Mouse (Mus musculus): ENCODE results near the gene Skap1. TPM values are rescaled to one million over a fixed set of nuclear protein-coding genes. Genes with fewer than 3 reads are reported as not detected.

The Skap1 gene
- polyA plus RNA-seq (2011; ENCODE audit: insufficient read depth, insufficient read length, low replicate concordance, missing spikeins): 4.9 and 5.0 TPM in 2 replicates

GRCm38 (mm10) chr11:96463986-96464715 is at the start of gene Skap1:
TSS of gene Skap1 (plus strand) at chr11:96464593.
- peak within 1 kb of the TSS; percentile 39 for H3K27ac ChIP-seq (ENCODE audit: control insufficient read depth, insufficient read depth, low read depth, low read length, poor library complexity)
- H3K4me1 ChIP-seq (ENCODE audit: control insufficient read depth, insufficient read depth, low read length): no peaks in the 10 kb centered on the region
- TF ChIP-seq CTCF (IDR thresholded peaks at IDR 0.05; ENCODE audit: control insufficient read depth, insufficient read depth, low read length) (no peak), POLR2A (IDR thresholded peaks at IDR 0.05; ENCODE audit: borderline replicate concordance, control insufficient read depth, low read depth, low read length) (0 out of 2 replicates have a peak, but pooled peaks have one; percentile 16)
- H3K4me3 ChIP-seq (replicated peaks; ENCODE audit: control insufficient read depth, low read depth, low read length): peak within 1 kb of the TSS; percentile 50
- 6% methylated on average over 42 of the region's 42 CpGs for WGBS

DNA sequence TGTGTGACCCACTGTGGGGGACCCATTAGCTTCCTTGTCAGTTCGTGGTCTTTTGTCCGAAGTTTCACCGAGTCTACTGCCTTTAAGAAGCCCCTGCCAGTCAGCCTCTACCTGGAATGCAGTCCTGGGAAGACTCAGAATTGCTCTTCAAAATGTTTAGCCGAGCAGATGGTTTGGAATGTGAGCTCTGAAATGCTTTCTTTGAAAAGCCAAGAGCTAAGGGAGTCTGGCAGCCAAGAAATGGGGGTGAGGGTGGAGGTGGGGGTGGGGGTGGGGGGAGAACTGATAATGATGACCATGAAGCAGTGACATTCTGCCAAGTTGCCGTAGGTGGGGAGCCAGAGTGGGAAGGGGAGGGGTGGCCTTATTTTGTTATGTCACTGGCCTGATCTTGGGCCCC is 43.3 kb upstream of the Skap1 start:
- 66% methylated on average over 5 of the region's 5 CpGs for WGBS
- Histone ChIP-seq H3K4me3 (replicated peaks; ENCODE audit: control insufficient read depth, low read depth, low read length) (no peak overlapping the region), H3K27ac (ENCODE audit: control insufficient read depth, insufficient read depth, low read depth, low read length, poor library complexity) (no peak overlapping the region), H3K4me1 (ENCODE audit: control insufficient read depth, insufficient read depth, low read length) (no peaks in the 10 kb centered on the region)
- TF ChIP-seq POLR2A (IDR thresholded peaks at IDR 0.05; ENCODE audit: borderline replicate concordance, control insufficient read depth, low read depth, low read length) (no peak), CTCF (IDR thresholded peaks at IDR 0.05; ENCODE audit: control insufficient read depth, insufficient read depth, low read length) (no peak)

DNA sequence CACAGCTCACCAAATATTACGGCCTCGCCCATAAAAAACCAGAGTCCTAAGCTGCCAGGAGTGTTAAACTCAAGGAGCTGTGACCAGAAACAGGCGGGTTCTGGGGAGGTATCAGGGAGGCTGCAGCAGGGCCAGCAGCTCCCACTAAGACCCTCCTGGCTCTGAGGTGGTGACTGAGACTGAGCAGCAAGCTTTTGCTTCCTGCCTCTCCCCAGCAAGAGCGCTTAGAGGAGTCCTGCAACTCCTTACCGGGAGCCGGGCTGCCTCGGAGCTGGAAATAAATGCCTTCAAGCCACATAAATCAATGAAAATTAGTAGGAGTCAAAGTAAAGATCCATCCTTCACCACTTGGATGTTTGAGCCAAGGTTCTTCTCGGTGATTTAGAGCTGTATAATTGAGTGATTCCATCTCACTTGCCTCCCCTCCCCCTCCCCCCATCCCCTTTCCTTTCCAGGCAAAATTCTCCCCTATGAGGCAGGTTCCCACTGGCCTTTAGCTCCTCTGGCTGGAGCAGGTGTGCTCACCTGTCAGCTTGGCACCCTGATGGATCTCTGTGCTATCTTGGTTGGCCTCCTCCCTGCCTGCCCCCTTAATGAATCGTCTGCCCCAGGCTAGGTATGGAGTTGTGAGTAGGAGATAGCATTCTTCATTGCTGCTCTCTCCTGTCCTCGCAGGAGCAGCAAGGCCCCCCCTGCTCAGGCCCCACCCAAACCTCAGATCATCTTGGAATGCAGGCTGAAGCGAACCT is 42.7 kb upstream of the Skap1 start:
- no peak overlapping the region for H3K27ac ChIP-seq (ENCODE audit: control insufficient read depth, insufficient read depth, low read depth, low read length, poor library complexity)
- WGBS: 71% methylated on average over 11 of the region's 11 CpGs
- no peak overlapping the region for H3K4me3 ChIP-seq (replicated peaks; ENCODE audit: control insufficient read depth, low read depth, low read length)
- TF ChIP-seq CTCF (IDR thresholded peaks at IDR 0.05; ENCODE audit: control insufficient read depth, insufficient read depth, low read length) (no peak), POLR2A (IDR thresholded peaks at IDR 0.05; ENCODE audit: borderline replicate concordance, control insufficient read depth, low read depth, low read length) (no peak)
- H3K4me1 ChIP-seq (ENCODE audit: control insufficient read depth, insufficient read depth, low read length): no peaks in the 10 kb centered on the region

- WGBS: 83% methylated on average over 6 of the region's 6 CpGs
- Histone ChIP-seq H3K4me1 (ENCODE audit: control insufficient read depth, insufficient read depth, low read length) (no peaks in the 10 kb centered on the region), H3K27ac (ENCODE audit: control insufficient read depth, insufficient read depth, low read depth, low read length, poor library complexity) (no peak overlapping the region), H3K4me3 (replicated peaks; ENCODE audit: control insufficient read depth, low read depth, low read length) (no peak overlapping the region)
- TF ChIP-seq CTCF (IDR thresholded peaks at IDR 0.05; ENCODE audit: control insufficient read depth, insufficient read depth, low read length) (no peak), POLR2A (IDR thresholded peaks at IDR 0.05; ENCODE audit: borderline replicate concordance, control insufficient read depth, low read depth, low read length) (no peak)
These were observed 39.2 kb upstream of the Skap1 start for GRCm38 (mm10) chr11:96425193-96425592.

GRCm38 (mm10) chr11:96426191-96426590 is 38.2 kb upstream of the Skap1 start:
- no peak overlapping the region for H3K27ac ChIP-seq (ENCODE audit: control insufficient read depth, insufficient read depth, low read depth, low read length, poor library complexity)
- TF ChIP-seq POLR2A (IDR thresholded peaks at IDR 0.05; ENCODE audit: borderline replicate concordance, control insufficient read depth, low read depth, low read length): no peak
- no peak for TF ChIP-seq CTCF (IDR thresholded peaks at IDR 0.05; ENCODE audit: control insufficient read depth, insufficient read depth, low read length)
- H3K4me3 ChIP-seq (replicated peaks; ENCODE audit: control insufficient read depth, low read depth, low read length): no peak overlapping the region
- H3K4me1 ChIP-seq (ENCODE audit: control insufficient read depth, insufficient read depth, low read length): no peaks in the 10 kb centered on the region
- WGBS: 66% methylated on average over 6 of the region's 6 CpGs

DNA sequence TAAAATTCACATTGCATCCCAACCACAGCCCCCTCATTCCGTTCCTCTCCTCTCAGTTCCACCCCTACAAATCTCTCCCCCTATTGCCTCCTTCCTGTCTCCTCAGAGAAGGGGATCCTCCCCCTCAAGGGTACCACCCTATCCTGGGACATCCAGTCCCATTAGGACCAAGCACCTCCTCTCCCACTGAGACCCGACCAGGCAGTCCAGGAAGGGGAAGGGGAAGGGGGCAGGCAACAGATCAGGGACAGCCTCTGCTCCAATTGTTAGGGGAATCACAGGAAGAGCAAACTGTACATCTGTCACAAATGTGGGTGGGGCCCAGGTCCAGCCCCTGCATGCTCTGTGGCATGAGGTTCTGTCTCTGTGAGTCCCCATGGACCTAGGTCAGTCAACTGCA is 37.6 kb upstream of the Skap1 start:
- WGBS: 40% methylated on average over 2 of the region's 2 CpGs
- Histone ChIP-seq H3K4me1 (ENCODE audit: control insufficient read depth, insufficient read depth, low read length) (no peaks in the 10 kb centered on the region), H3K27ac (ENCODE audit: control insufficient read depth, insufficient read depth, low read depth, low read length, poor library complexity) (no peak overlapping the region), H3K4me3 (replicated peaks; ENCODE audit: control insufficient read depth, low read depth, low read length) (no peak overlapping the region)
- TF ChIP-seq POLR2A (IDR thresholded peaks at IDR 0.05; ENCODE audit: borderline replicate concordance, control insufficient read depth, low read depth, low read length) (no peak), CTCF (IDR thresholded peaks at IDR 0.05; ENCODE audit: control insufficient read depth, insufficient read depth, low read length) (no peak)

GRCm38 (mm10) chr11:96429062-96429461 is 35.3 kb upstream of the Skap1 start:
- TF ChIP-seq CTCF (IDR thresholded peaks at IDR 0.05; ENCODE audit: control insufficient read depth, insufficient read depth, low read length) (no peak), POLR2A (IDR thresholded peaks at IDR 0.05; ENCODE audit: borderline replicate concordance, control insufficient read depth, low read depth, low read length) (no peak)
- H3K4me1 ChIP-seq (ENCODE audit: control insufficient read depth, insufficient read depth, low read length): no peaks in the 10 kb centered on the region
- 70% methylated on average over 2 of the region's 2 CpGs for WGBS
- no peak overlapping the region for H3K4me3 ChIP-seq (replicated peaks; ENCODE audit: control insufficient read depth, low read depth, low read length)
- H3K27ac ChIP-seq (ENCODE audit: control insufficient read depth, insufficient read depth, low read depth, low read length, poor library complexity): no peak overlapping the region

DNA sequence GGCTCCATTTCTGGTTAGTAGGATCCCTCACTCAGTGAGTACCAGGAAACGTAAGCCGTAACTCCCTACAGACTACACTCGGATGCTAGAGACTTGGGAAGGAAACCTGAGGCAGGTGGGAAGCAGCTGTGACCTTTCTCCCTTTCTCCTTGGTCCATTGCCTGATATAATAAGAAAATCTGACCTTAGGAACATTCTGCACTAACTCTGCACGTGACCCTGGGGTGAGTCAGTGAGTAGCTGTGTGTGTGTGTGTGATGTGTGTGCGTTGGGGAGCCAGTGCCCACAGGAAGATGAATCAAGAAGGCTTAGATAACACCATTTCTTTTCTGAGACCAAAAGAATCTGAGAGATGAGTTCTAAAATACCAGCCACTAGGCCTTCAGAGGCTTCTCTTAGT is 34.5 kb upstream of the Skap1 start:
- TF ChIP-seq POLR2A (IDR thresholded peaks at IDR 0.05; ENCODE audit: borderline replicate concordance, control insufficient read depth, low read depth, low read length) (no peak), CTCF (IDR thresholded peaks at IDR 0.05; ENCODE audit: control insufficient read depth, insufficient read depth, low read length) (no peak)
- WGBS: 72% methylated on average over 5 of the region's 5 CpGs
- H3K4me1 ChIP-seq (ENCODE audit: control insufficient read depth, insufficient read depth, low read length): no peaks in the 10 kb centered on the region
- H3K4me3 ChIP-seq (replicated peaks; ENCODE audit: control insufficient read depth, low read depth, low read length): no peak overlapping the region
- H3K27ac ChIP-seq (ENCODE audit: control insufficient read depth, insufficient read depth, low read depth, low read length, poor library complexity): no peak overlapping the region
